ENCODE assay signal across 12 mouse cellular contexts in genomic region chr11:45883270-45883931, GRCm38 (mm10). TPM values are rescaled to one million over a fixed set of nuclear protein-coding genes. Genes with fewer than 3 reads are reported as not detected.
DNase-seq lines count a peak whose midpoint lies in the region; ATAC-seq and TF ChIP-seq lines count a peak whose summit lies in the region.
"Had no signal": no experiment of that assay in that cellular context is flagged by ENCODE, and none has a peak within 500 bp of the region (broad histone marks: within the 10 kb centered on the region; RNA-seq: fewer than 3 reads in every experiment).

No protein-coding gene starts in this region.

- 37% methylated on average over 8 of the region's 8 CpGs for WGBS in intestine, embryonic 16.5 days
- WGBS in intestine, embryonic 15.5 days: 32% methylated on average over 8 of the region's 8 CpGs
- WGBS in lung, embryonic 16.5 days: 16% methylated on average over 8 of the region's 8 CpGs
- 50% methylated on average over 8 of the region's 8 CpGs for WGBS in hindbrain, postnatal 0 days
- WGBS in forebrain, postnatal 0 days: 45% methylated on average over 8 of the region's 8 CpGs

- no peak for TF ChIP-seq CTCF in MEL (IDR thresholded peaks at IDR 0.05 in 2 of 3, conservative IDR thresholded peaks at IDR 0.05 in 1 of 3; ENCODE audit: control insufficient read depth in 1 of 3, insufficient read depth in 1 of 3, low read depth in 2 of 3, low read length in 3 of 3, poor library complexity in 1 of 3, severe bottlenecking in 1 of 3)
- no peak for TF ChIP-seq CTCF in hindbrain, postnatal 0 days (IDR thresholded peaks at IDR 0.05; ENCODE audit: low read depth)
- TF ChIP-seq CTCF in forebrain, postnatal 0 days (IDR thresholded peaks at IDR 0.05; ENCODE audit: low read depth): no peak

- no peak for TF ChIP-seq RAD21 in MEL (IDR thresholded peaks at IDR 0.05; ENCODE audit: low read depth, low read length)

- no peaks in the 10 kb centered on the region for H3K9me3 ChIP-seq in intestine, embryonic 16.5 days (ENCODE audit: control insufficient read depth, low read length)
- H3K9me3 ChIP-seq in intestine, embryonic 15.5 days: no peaks in the 10 kb centered on the region
- H3K9me3 ChIP-seq in MEL (replicated peaks; ENCODE audit: insufficient read depth, low read length): no peaks in the 10 kb centered on the region
- no peaks in the 10 kb centered on the region for H3K9me3 ChIP-seq in lung, embryonic 16.5 days (ENCODE audit: control insufficient read depth, low read length)
- H3K9me3 ChIP-seq in hindbrain, postnatal 0 days (ENCODE audit: low read length): no peaks in the 10 kb centered on the region
- no peaks in the 10 kb centered on the region for H3K9me3 ChIP-seq in forebrain, postnatal 0 days (ENCODE audit: low read length)
- H3K9me3 ChIP-seq: limb, embryonic 15.5 days had no signal

- H3K79me2 ChIP-seq in MEL (ENCODE audit: control insufficient read depth, insufficient read depth, low read length, poor library complexity): peaks cover 23% of the 10 kb centered on the region

- DNase-seq in 416B (ENCODE audit: low read depth) (peak; percentile 28), MEL (ENCODE audit: low read depth, low spot score) (peak; percentile 79)
- no peak for DNase-seq in hindbrain, postnatal 0 days (ENCODE audit: low spot score)
- DNase-seq in forebrain, postnatal 0 days: no peak
- DNase-seq: cerebellum, postnatal 36 days; thymus, postnatal 36 days had no signal

- 0 out of 2 replicates have a peak, but pooled peaks cover 4% of the 10 kb centered on the region for H3K36me3 ChIP-seq in intestine, embryonic 16.5 days (ENCODE audit: control insufficient read depth, insufficient read depth, low read length)
- 0 out of 2 replicates have a peak, but pooled peaks cover 9% of the 10 kb centered on the region for H3K36me3 ChIP-seq in intestine, embryonic 15.5 days
- H3K36me3 ChIP-seq in MEL (ENCODE audit: control insufficient read depth in 1 of 2, insufficient read depth in 2 of 2, low read length in 2 of 2): peaks cover 31 to 42% of the 10 kb centered on the region in 2 experiments
- H3K36me3 ChIP-seq in lung, embryonic 16.5 days (ENCODE audit: control insufficient read depth, insufficient read depth, low read length): peaks cover 4% of the 10 kb centered on the region; the same call in 1 of the 2 replicates
- peaks cover 13% of the 10 kb centered on the region; the same call in 1 of the 2 replicates for H3K36me3 ChIP-seq in hindbrain, postnatal 0 days (ENCODE audit: insufficient read depth, low read length)
- H3K36me3 ChIP-seq in forebrain, postnatal 0 days (ENCODE audit: insufficient read depth): 0 out of 2 replicates have a peak, but pooled peaks cover 7% of the 10 kb centered on the region

- no peak for TF ChIP-seq POLR2A in MEL (IDR thresholded peaks at IDR 0.05; ENCODE audit: control insufficient read depth in 1 of 2, insufficient read depth in 1 of 2, low read depth in 1 of 2, low read length in 2 of 2, poor library complexity in 1 of 2)

- 0 out of 2 replicates have a peak, but pooled peaks have one; percentile 15 for ATAC-seq in intestine, embryonic 16.5 days
- ATAC-seq in intestine, embryonic 15.5 days: no peak
- 0 out of 2 replicates have a peak, but pooled peaks have one; percentile 15 for ATAC-seq in lung, embryonic 16.5 days (ENCODE audit: low read depth)
- ATAC-seq in hindbrain, postnatal 0 days: no peak
- no peak for ATAC-seq in forebrain, postnatal 0 days

- peaks cover 23% of the 10 kb centered on the region for H3K4me1 ChIP-seq in intestine, embryonic 16.5 days (ENCODE audit: control insufficient read depth, insufficient read depth, low read length)
- peaks cover 13% of the 10 kb centered on the region; the same call in 1 of the 2 replicates for H3K4me1 ChIP-seq in intestine, embryonic 15.5 days (replicated peaks)
- peaks cover 12 to 25% of the 10 kb centered on the region in 2 experiments for H3K4me1 ChIP-seq in MEL (ENCODE audit: control insufficient read depth in 1 of 2, insufficient read depth in 2 of 2, low read length in 2 of 2)
- H3K4me1 ChIP-seq in lung, embryonic 16.5 days (replicated peaks; ENCODE audit: control insufficient read depth, insufficient read depth, low read length): peaks cover 30% of the 10 kb centered on the region
- H3K4me1 ChIP-seq in hindbrain, postnatal 0 days (ENCODE audit: insufficient read depth, low read length): no peaks in the 10 kb centered on the region
- H3K4me1 ChIP-seq in forebrain, postnatal 0 days (ENCODE audit: insufficient read depth): peaks cover 3% of the 10 kb centered on the region; the same call in 1 of the 2 replicates

- no peak overlapping the region for H3K9ac ChIP-seq in intestine, embryonic 16.5 days (ENCODE audit: low read depth, low read length)
- no peak overlapping the region for H3K9ac ChIP-seq in intestine, embryonic 15.5 days
- H3K9ac ChIP-seq in MEL (ENCODE audit: control insufficient read depth, low read depth, low read length, poor library complexity, severe bottlenecking): no peak overlapping the region
- H3K9ac ChIP-seq in lung, embryonic 16.5 days (ENCODE audit: low read length): peak overlapping the region; percentile 0; the same call in 1 of the 2 replicates
- H3K9ac ChIP-seq in hindbrain, postnatal 0 days (replicated peaks; ENCODE audit: low read length): no peak overlapping the region
- no peak overlapping the region for H3K9ac ChIP-seq in forebrain, postnatal 0 days
- H3K9ac ChIP-seq: limb, embryonic 15.5 days had no signal

- no peak overlapping the region for H3K4me3 ChIP-seq in intestine, embryonic 16.5 days (ENCODE audit: low read length)
- no peak overlapping the region for H3K4me3 ChIP-seq in intestine, embryonic 15.5 days (replicated peaks)
- no peak overlapping the region for H3K4me3 ChIP-seq in MEL (ENCODE audit: control insufficient read depth in 1 of 2, insufficient read depth in 1 of 2, low read depth in 2 of 2, low read length in 2 of 2)
- no peak overlapping the region for H3K4me3 ChIP-seq in lung, embryonic 16.5 days (ENCODE audit: low read length)
- H3K4me3 ChIP-seq in hindbrain, postnatal 0 days (ENCODE audit: low read length): no peak overlapping the region
- H3K4me3 ChIP-seq in forebrain, postnatal 0 days (ENCODE audit: low read depth, low read length): no peak overlapping the region
- H3K4me3 ChIP-seq: layer of hippocampus, adult 2 months; limb, embryonic 15.5 days had no signal

- no peak overlapping the region for H3K27ac ChIP-seq in intestine, embryonic 16.5 days (ENCODE audit: low read length)
- H3K27ac ChIP-seq in intestine, embryonic 15.5 days: no peak overlapping the region
- no peak overlapping the region for H3K27ac ChIP-seq in MEL (ENCODE audit: control insufficient read depth, low read depth, low read length)
- H3K27ac ChIP-seq in lung, embryonic 16.5 days (ENCODE audit: low read length): no peak overlapping the region
- H3K27ac ChIP-seq in hindbrain, postnatal 0 days: no peak overlapping the region
- H3K27ac ChIP-seq in forebrain, postnatal 0 days (ENCODE audit: low read depth, low read length): no peak overlapping the region
- H3K27ac ChIP-seq: layer of hippocampus, adult 2 months; limb, embryonic 15.5 days had no signal

- H3K27me3 ChIP-seq in intestine, embryonic 16.5 days (replicated peaks; ENCODE audit: control insufficient read depth, insufficient read depth, low read length): no peaks in the 10 kb centered on the region
- no peaks in the 10 kb centered on the region for H3K27me3 ChIP-seq in intestine, embryonic 15.5 days (replicated peaks)
- no peaks in the 10 kb centered on the region for H3K27me3 ChIP-seq in MEL (ENCODE audit: control insufficient read depth in 1 of 2, insufficient read depth in 2 of 2, low read length in 2 of 2)
- H3K27me3 ChIP-seq in lung, embryonic 16.5 days (ENCODE audit: control insufficient read depth, insufficient read depth, low read depth, low read length): no peaks in the 10 kb centered on the region
- H3K27me3 ChIP-seq in hindbrain, postnatal 0 days (ENCODE audit: insufficient read depth, low read length): no peaks in the 10 kb centered on the region
- H3K27me3 ChIP-seq in forebrain, postnatal 0 days (ENCODE audit: insufficient read depth, low read length): no peaks in the 10 kb centered on the region
- H3K27me3 ChIP-seq: limb, embryonic 15.5 days had no signal

- no peak overlapping the region for H3K4me2 ChIP-seq in intestine, embryonic 16.5 days (ENCODE audit: low read depth, low read length)
- no peak overlapping the region for H3K4me2 ChIP-seq in intestine, embryonic 15.5 days (replicated peaks)
- peak overlapping the region; percentile 30; the same call in 1 of the 2 replicates for H3K4me2 ChIP-seq in lung, embryonic 16.5 days (ENCODE audit: low read depth, low read length)
- H3K4me2 ChIP-seq in hindbrain, postnatal 0 days (ENCODE audit: low read depth, low read length): no peak overlapping the region
- no peak overlapping the region for H3K4me2 ChIP-seq in forebrain, postnatal 0 days (ENCODE audit: low read depth)
- H3K4me2 ChIP-seq: limb, embryonic 15.5 days; midbrain, embryonic 11.5 days had no signal

- TF ChIP-seq EP300 in MEL (IDR thresholded peaks at IDR 0.05; ENCODE audit: low read depth in 1 of 2, low read length in 2 of 2): peak; percentile 22 to 48; a peak in 2 of 4 replicates

TF ChIP-seq in MEL, 35 proteins besides CTCF, POLR2A, EP300 and RAD21:
- no peak for TF ChIP-seq KAT2A (conservative IDR thresholded peaks at IDR 0.05; ENCODE audit: low read depth, low read length)
- TF ChIP-seq TCF12 (IDR thresholded peaks at IDR 0.05; ENCODE audit: low read depth, low read length): 0 out of 2 replicates have a peak, but pooled peaks have one; percentile 4
- peak; percentile 45; the same call in 1 of the 2 replicates for TF ChIP-seq ETS1 (IDR thresholded peaks at IDR 0.05; ENCODE audit: low read depth, low read length)
- no peak for TF ChIP-seq ELF1 (IDR thresholded peaks at IDR 0.05; ENCODE audit: low read depth, low read length)
- peak; percentile 55 for TF ChIP-seq MXI1 (IDR thresholded peaks at IDR 0.05; ENCODE audit: low read depth, low read length)
- TF ChIP-seq GATA1 (IDR thresholded peaks at IDR 0.05; ENCODE audit: low read depth, low read length): 0 out of 2 replicates have a peak, but pooled peaks have one; percentile 18
TF ChIP-seq in MEL: peak in this region for 4.

RNA-seq across cellular contexts. Expression of gene Clint1, which starts 31.6 kb away (rescaled TPM):
- 101 and 114 TPM in 2 replicates for polyA plus RNA-seq in intestine, embryonic 16.5 days (2015; fragmentation: Nextera tagmentation; extraction: Ambion mirVana)
- polyA plus RNA-seq in intestine, embryonic 15.5 days (2015; fragmentation: Nextera tagmentation; extraction: Ambion mirVana): 102 and 106 TPM in 2 replicates
- 89.8 and 102 TPM in 2 replicates for total RNA-seq in MEL (2012; rRNA removed)
- 100 to 1,000 TPM in 1 of 2 experiments, 10 to 100 TPM in 1; 58.5 to 184 TPM for polyA plus RNA-seq in MEL (2012; ENCODE audit: insufficient read depth in 1 of 2, insufficient read length in 2 of 2, low read depth in 1 of 2, low replicate concordance in 2 of 2, missing spikeins in 1 of 2)
- 69.3 and 74.1 TPM in 2 replicates for polyA plus RNA-seq in lung, embryonic 16.5 days (2015; fragmentation: Nextera tagmentation; extraction: Ambion mirVana)
- total RNA-seq in hindbrain, postnatal 0 days (2014; rRNA removed): 26.5 and 30.4 TPM in 2 replicates
- polyA plus RNA-seq in hindbrain, postnatal 0 days (2015; fragmentation: Nextera tagmentation; extraction: Ambion mirVana): 31.0 and 31.8 TPM in 2 replicates
- total RNA-seq in forebrain, postnatal 0 days (2014; rRNA removed): 24.7 and 32.8 TPM in 2 replicates
- polyA plus RNA-seq in forebrain, postnatal 0 days (2015; fragmentation: Nextera tagmentation; extraction: Ambion mirVana): 19.4 and 28.8 TPM in 2 replicates

Comparison
In these comparisons a context has a peak if more than half of its experiments do, and no peak if none do; other contexts are left out.
1. ATAC-seq: peak in intestine, embryonic 16.5 days (single experiment) and lung, embryonic 16.5 days (single experiment); none in intestine, embryonic 15.5 days (single experiment), hindbrain, postnatal 0 days (single experiment) and forebrain, postnatal 0 days (single experiment).
2. DNase-seq: peak in 416B (single experiment) and MEL (single experiment); none in hindbrain, postnatal 0 days (single experiment) and forebrain, postnatal 0 days (single experiment).